Mouse (Mus musculus) adrenal gland, adult 18-20 months (tissue): ENCODE results near the gene Il4ra. TPM values are rescaled to one million over a fixed set of nuclear protein-coding genes. Genes with fewer than 3 reads are reported as not detected.

Experiments
- DNase-seq, 2 experiments: peaks; one replicate each; pipeline ENCODE4 v3.0.0; 2021 to 2022; ENCODE audit warnings: low spot score in 2 of 2
- long read RNA-seq, 2 experiments: library from polyadenylated mRNA; stranded (forward); transcript quantifications; one replicate each; pipeline ENCODE4 v2.0.0; 2021
- total RNA-seq, 2 experiments: library from RNA; stranded (reverse); gene quantifications; 1 replicate in 1 of 2; 2 replicates in 1 of 2; pipeline ENCODE4 v1.2.3; 2021

Il4ra gene
- 100 to 1,000 TPM in 1 of 2 experiments, 10 to 100 TPM in 1; 39.6 to 199 TPM for total RNA-seq
- long read RNA-seq, experiment 1, full-length matches to known transcripts, result 38 of 70 reads
- long read RNA-seq, experiment 1, partial matches to known transcripts, result 7 of 70 reads
- long read RNA-seq, experiment 1, other reads (novel, unspliced or antisense), result 25 of 70 reads
- long read RNA-seq, experiment 2, full-length matches to known transcripts, result 209 of 566 reads
- long read RNA-seq, experiment 2, partial matches to known transcripts, result 164 of 566 reads
- long read RNA-seq, experiment 2, other reads (novel, unspliced or antisense), result 193 of 566 reads

DNA sequence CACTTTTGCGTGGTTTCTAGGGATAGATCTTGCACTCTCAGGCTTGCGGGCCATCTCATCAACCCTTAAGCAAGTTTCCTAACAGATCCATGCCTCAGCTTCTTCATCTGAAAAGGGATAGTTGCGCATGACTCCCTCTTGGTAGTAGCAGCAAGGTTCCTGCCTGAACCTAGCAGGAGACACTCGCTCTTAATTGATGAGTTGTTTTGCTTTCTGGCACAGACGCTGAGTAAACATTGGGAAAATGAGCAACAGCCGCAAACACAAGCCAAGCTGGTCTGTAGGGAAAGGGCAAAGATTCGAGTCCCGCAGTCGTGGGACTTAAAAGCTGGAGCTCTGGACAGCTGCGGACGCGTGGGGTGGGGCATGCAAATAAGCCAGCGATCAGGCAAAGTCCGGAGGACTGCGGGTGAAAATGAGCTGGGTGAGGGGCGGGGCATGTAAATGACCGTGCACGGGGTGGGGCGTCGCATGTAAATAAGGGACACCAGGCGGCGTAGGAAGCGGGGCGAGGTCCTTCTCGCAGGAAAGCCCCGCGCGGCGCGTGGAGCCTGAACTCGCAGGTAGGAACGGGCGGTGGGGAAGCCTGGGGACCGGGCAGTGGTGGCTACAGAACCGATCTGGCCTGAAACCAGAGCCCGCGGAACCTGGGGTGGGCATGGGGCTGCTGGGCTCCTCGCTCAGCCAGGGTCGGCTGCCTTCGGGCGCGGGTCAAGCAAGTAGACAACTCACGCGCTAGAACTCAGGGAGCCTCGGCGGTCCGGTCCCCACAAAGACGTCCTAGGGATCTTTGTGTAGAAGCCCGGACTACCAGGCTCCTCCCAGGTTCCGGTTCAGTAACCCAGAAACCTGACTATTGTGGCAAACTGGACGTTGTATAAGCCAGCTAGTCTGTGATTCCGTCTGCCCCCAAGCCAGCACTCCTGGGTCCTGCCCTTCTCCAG lies at the start of gene Il4ra:
Gene Il4ra (plus strand): TSS at position 355 of the 944 bp plus-strand sequence.
- DNase-seq, result peak; percentile 88 to 90

DNA sequence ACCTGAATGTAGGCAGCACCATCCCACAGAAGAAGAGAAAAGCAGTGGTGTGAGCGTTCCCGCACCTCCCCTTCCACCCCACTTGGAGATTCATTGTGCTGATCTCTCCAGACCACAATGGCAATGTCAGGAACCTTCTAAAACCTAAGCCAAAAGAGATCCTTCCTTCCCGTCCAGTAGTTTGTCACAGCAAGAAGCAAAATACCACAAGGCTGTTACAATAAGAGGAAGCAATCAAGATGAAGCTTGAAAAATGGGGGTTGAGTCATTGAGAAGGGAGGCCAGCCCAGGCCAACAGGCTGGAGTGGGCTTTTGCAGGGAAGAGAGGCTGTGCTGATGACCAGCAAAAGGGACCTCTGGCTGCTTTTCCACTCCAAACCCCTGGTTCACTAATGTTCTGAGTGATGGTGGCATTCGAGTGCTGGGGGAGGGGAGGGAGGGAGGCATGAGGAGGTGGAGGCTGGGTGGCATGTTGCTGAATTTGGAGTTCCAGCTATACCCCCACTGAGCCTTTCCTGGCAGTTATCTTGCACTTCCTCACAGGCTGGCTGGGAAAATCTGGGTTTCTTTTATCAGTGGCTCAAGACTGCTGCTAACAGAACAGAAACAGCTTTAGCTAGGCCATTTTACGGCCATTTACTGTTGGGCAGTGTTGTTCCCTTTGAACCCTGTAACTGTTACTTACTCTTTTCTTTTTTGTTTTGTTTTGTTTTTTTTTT lies 48.4 kb upstream of the Il4ra start:
- DNase-seq, result no peak

DNA sequence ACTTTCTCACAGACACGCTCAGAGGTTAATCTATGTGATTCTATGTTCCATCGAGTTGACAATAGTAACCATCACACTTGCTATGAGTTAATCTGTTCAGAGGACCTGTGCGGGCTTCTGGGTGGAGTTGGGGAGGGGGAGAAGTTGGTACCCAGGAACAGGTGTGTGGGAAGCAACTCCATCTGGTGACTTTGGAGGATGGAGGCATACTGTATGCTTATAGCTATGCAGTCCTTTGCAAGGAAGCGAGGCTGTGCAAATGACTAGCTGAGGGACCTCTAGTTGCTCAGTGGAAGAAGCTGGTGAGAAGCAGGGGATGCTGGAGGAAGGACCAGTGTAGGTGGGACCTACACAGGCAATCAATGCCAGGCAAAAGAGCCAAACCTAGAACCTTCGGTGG lies 47.3 kb upstream of the Il4ra start:
- no peak for DNase-seq

GRCm38 (mm10) chr7:125505568-125505967 lies 46.4 kb upstream of the Il4ra start:
- DNase-seq, result no peak

DNA sequence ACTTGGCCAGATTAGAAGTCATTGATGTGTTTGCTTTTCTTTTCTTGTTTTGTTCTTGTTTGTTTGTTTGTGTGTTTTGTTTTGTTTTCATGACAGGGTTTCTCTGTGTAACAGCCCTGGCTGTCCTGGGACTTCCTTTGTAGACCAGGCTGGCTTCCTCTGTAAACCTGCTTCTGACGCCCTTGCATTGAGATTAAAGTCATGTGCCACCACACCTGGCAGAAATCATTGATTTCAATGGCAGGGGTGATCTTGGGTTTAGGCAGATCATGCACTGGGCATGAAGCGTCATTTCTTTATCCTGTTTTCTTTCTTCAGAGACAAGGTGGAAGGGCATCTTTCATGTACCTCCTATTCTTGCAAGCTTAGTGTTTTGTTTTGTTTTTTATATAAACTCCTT lies 44.6 kb upstream of the Il4ra start:
- no peak for DNase-seq

GRCm38 (mm10) chr7:125511432-125511831 lies 40.5 kb upstream of the Il4ra start:
- no peak for DNase-seq

GRCm38 (mm10) chr7:125511852-125512251 lies 40.1 kb upstream of the Il4ra start:
- no peak for DNase-seq

DNA sequence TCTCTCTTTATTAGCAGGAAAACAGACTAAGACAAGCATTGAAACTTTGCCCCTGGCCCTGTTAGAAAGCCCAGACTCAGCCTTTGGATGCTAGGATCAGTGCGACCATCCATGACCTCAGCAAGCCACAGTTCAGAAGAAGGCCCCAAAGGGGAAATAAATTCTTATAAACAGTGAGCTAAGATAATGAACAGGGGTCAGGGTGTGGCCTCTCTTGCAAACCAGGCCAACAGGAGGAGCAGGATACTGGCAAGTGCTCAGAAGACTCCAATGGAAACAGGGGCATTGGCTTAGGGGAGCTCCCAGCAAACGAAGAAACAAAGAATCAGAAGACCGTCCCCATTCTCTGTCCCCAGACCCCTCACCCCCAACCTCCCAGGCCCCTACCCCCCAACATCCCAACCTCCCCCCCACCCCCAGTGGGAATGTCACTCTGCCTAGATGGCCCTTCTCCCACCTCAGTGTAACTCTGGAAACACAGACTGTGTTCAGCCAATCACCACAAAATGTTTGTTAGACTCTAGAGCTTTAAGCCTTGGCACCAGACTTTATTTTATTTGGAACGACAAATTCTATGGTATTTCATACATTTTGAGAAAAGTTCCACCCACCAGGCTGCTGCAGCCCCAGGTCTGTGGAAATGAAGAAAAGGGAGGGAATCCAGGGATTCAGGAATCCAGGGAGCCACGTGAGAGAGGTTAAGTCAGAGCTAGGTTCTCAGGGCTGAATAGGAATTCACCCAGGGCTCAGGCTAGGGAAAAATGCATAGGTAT lies 36.7 kb upstream of the Il4ra start:
- DNase-seq, result no peak

DNA sequence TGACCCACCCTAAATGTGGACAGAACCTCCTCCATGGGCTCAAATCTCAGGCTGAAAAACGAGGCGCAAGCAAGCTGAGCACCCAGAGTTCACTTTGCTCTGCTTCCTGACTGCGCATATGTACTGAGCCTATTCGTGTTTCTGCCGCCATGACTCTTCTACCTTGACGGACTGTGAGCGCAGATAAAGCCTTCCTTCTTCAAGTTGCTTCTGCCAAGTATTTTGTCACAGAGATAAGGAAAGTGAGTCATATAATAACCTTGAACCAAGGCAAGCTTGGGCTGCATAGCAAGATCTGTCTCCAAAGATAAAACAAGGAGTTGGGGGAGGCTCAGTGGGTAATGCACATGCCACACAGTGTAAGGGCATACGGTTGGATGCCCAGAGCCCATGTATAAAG lies 35.2 kb upstream of the Il4ra start:
- DNase-seq, result no peak

DNA sequence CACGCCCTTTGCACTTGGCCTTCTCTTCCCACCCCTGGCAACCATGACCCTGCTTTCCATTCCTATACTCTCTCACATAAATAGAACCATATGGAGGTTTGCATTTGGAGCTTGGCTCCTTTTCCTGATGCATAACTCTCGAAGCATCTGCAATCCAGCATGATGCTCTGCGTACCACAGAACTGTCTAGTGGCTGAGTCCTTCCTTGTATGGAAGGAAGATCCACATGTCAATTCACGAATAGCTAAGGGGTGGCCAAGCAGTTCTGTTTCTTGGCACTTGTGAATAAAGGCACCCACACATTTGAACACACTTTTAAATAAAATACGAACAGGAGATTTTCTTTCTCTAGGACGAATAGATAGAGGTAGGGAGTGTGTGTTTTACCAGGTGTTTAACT lies 34.5 kb upstream of the Il4ra start:
- DNase-seq, result no peak

GRCm38 (mm10) chr7:125519715-125520114 lies 32.2 kb upstream of the Il4ra start:
- no peak for DNase-seq

DNA sequence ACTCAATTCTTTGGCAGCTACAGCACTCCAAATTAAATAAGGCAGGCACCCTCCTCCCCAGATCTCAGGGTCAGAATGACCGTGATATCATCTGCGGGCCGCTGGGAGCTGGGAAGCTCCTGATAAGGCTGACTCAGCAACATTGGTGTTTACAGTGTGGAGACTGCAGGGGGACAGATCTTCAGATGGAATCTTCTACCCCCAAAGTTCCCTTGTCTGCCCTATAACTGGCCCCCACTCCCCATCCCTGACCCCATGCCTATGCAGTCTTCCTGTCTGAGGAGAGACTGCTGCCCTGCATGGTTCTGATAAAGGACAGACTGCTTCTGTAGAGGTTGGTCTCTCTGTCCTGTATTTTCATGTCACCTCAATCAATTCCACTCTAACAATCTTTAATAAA lies 28.9 kb upstream of the Il4ra start:
- DNase-seq, result peak in 1 of 2 experiments; percentile 37

GRCm38 (mm10) chr7:125527186-125527585 lies 24.7 kb upstream of the Il4ra start:
- DNase-seq, result no peak

DNA sequence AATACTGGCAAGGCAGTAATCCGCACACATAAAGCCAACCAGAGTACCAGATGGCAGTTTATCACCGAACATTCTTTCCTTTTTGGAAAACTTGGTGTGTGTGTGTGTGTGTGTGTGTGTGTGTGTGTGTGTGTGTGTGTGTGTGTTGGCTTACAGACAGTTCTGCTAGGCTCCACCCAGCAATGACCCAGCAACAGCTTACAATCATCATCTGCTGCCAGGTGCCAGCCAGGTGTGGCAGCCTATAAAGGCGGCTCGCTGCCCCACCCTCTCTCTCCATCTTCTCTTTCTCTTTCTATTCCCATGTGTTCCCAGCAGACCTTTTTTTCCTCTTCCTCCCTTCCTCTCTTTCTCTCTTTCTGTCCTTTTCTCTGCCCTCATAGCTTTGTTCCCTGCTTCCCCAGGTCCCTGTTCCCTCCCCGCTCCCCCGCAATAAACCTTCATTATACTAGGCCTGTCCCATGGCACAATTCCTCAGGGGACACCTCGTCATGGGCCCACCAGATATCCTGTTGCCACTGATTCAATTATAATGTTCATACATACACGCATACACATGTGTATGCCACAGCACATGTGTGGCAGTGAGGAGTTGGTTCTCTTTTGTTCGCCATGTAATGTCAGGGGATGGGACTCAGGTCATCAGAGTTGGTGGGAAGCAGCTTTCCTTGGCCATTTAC lies 23.9 kb upstream of the Il4ra start:
- no peak for DNase-seq

DNA sequence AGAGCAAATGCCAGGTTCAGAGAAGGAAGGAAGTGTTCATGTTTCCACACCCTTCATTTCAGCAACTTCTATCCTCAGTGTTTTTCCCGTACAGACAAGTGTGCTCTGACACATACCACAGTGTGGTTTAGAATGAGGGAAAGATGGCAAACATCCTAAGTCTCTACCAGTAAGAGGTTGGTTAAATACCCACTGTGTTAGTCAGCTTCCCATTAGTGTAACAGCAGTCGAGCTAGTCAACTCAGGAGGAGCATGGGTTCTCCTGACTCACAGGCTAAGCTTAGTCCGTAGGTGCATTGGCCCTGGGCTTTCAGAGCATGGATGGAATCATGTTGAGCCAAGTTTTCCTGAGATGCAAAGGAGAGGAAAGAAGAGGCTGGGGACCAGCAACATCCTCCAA lies 12.6 kb upstream of the Il4ra start:
- DNase-seq, result no peak

- DNase-seq, result no peak
Measured at GRCm38 (mm10) chr7:125541026-125541425, 10.9 kb upstream of the Il4ra start.

DNA sequence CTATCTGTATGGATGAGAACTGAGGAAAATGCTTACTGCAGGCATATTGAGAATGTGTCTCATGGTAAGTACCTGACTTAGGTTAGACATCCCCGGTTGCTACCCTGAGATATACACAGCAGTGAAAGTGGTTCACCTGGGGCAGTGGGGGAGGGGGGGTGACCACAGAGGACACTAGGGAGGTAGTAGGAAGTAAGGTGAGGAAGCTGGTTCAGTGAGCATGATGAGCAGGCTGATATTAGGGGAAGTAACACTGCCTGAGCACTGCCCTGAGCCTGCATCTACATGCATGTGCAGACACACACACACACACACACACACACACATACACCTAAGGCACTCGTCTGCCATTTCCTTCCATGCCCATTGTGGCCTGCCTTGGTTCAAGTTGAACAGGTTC lies 10.1 kb upstream of the Il4ra start:
- no peak for DNase-seq

- no peak for DNase-seq
Measured at GRCm38 (mm10) chr7:125542335-125543050, 9.4 kb upstream of the Il4ra start.

- no peak for DNase-seq
Measured at GRCm38 (mm10) chr7:125543497-125543896, 8.4 kb upstream of the Il4ra start.

DNA sequence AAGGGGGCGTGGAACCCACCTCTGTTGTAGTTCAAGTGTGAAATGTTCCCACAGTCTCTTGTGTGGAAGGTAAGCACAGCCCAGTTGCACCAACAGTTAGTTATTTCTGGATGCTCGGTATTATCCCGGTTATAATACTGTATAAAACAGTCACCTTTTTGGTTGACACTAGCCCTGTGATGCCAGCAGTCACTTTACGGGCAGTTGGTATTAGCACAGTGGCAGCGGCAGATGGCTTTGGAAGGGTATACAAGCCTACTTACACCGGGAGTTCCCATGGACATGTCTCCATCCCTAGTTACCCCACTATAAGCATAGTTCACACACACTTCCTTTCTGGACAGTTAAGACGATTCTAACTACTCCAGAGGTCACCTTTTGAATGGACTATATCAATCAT lies 6.6 kb upstream of the Il4ra start:
- no peak for DNase-seq
